Mouse (Mus musculus) heart, postnatal 0 days (tissue): ENCODE data around the gene N4bp2l1.

Source experiments
- CTCF ChIP-seq: IDR thresholded peaks from 2 replicates; pipeline ENCODE4 v1.5.1; 2016; ENCODE audit warnings: antibody characterized with exemption, control low read depth, low read depth
- EP300 ChIP-seq: IDR thresholded peaks from 2 replicates; pipeline ENCODE4 v1.6.1; 2016; ENCODE audit warnings: antibody characterized with exemption, low read depth

- no peak for TF ChIP-seq CTCF
- TF ChIP-seq EP300: no peak
Measured at GRCm38 (mm10) chr5:150541302-150541701, 55.7 kb downstream of the N4bp2l1 start.
